ENCODE assay signal across 8 mouse cellular contexts in the genomic region with DNA sequence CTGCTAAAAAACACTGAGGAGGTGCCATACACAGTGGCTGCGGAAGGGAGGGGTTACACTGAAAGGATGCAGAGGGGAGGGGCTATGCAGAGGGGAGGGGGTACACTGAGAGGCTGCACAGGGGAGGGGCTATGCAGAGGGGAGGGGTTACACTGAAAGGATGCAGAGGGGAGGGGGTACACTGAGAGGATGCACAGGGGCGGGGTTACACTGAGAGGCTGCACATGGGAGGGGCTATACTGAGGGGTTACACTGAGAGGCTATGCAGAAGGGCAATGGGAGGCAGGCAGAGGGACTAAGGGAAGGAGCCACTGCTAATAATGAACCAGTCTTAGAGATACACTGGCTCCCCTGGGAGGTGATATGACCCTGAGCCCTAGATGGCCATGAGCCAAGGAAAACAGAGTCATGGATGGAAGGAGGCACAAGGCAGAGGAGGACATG. TPM values are rescaled to one million over a fixed set of nuclear protein-coding genes. Genes with fewer than 3 reads are reported as not detected.
DNase-seq lines count a peak whose midpoint lies in the region; ATAC-seq lines count a peak whose summit lies in the region.

No protein-coding gene starts in this region.

- H3K27ac ChIP-seq in heart, embryonic 10.5 days: peak overlapping the region; percentile 81
- H3K27ac ChIP-seq in midbrain, embryonic 13.5 days: peak overlapping the region; percentile 80

- no peaks in the 10 kb centered on the region for H3K9me3 ChIP-seq in heart, embryonic 10.5 days
- H3K9me3 ChIP-seq in midbrain, embryonic 13.5 days: no peaks in the 10 kb centered on the region

- DNase-seq in heart, embryonic 10.5 days (ENCODE audit: low spot score): peak; percentile 89
- DNase-seq in heart, postnatal 10 days: no peak
- DNase-seq in embryo, embryonic 10 days (ENCODE audit: low spot score): peak; percentile 86
- peak; percentile 65 for DNase-seq in kidney, adult 18-20 months
- DNase-seq in left cerebral cortex, adult 11 months (ENCODE audit: low spot score): no peak
- no peak for DNase-seq in gastrocnemius, postnatal 10 days
- DNase-seq in heart, adult 9 months (ENCODE audit: low spot score in 2 of 2): no peak

- no peak overlapping the region for H3K9ac ChIP-seq in midbrain, embryonic 13.5 days (replicated peaks)

- H3K4me1 ChIP-seq in heart, embryonic 10.5 days: peaks cover 77% of the 10 kb centered on the region
- peaks cover 44% of the 10 kb centered on the region for H3K4me1 ChIP-seq in midbrain, embryonic 13.5 days (replicated peaks)

- 0 out of 2 replicates have a peak overlapping the region, but pooled peaks have one; percentile 41 for H3K4me2 ChIP-seq in midbrain, embryonic 13.5 days (replicated peaks)

- H3K27me3 ChIP-seq in heart, embryonic 10.5 days (ENCODE audit: insufficient read depth, poor library complexity, severe bottlenecking): no peaks in the 10 kb centered on the region
- H3K27me3 ChIP-seq in midbrain, embryonic 13.5 days: no peaks in the 10 kb centered on the region

- no peak overlapping the region for H3K4me3 ChIP-seq in heart, embryonic 10.5 days
- H3K4me3 ChIP-seq in midbrain, embryonic 13.5 days (replicated peaks): no peak overlapping the region

- peak; percentile 72 for ATAC-seq in midbrain, embryonic 13.5 days

- intact Hi-C loops in heart, postnatal 10 days (cut with DNase I): no loop called here

- H3K36me3 ChIP-seq in heart, embryonic 10.5 days: 0 out of 2 replicates have a peak, but pooled peaks cover 8% of the 10 kb centered on the region
- H3K36me3 ChIP-seq in midbrain, embryonic 13.5 days: no peaks in the 10 kb centered on the region

- WGBS in heart, embryonic 10.5 days: 23% methylated on average over 2 of the region's 2 CpGs
- WGBS in midbrain, embryonic 13.5 days: 17% methylated on average over 2 of the region's 2 CpGs

RNA-seq across cellular contexts. Expression of a gene that starts 14.1 kb away (rescaled TPM):
- polyA plus RNA-seq in heart, embryonic 10.5 days (2016; fragmentation: Nextera tagmentation; extraction: Ambion mirVana): 232 and 318 TPM in 2 replicates
- total RNA-seq in heart, postnatal 10 days (2021): 10 to 100 TPM; 49.9 to 53.2 TPM
- 32.8 and 39.6 TPM in 2 replicates for polyA plus RNA-seq in midbrain, embryonic 13.5 days (2015; fragmentation: Nextera tagmentation; extraction: Ambion mirVana)
- 10 to 100 TPM; 34.6 to 45.0 TPM for total RNA-seq in gastrocnemius, postnatal 10 days (2021)

Comparison
In these comparisons a context has a peak if more than half of its experiments do, and no peak if none do; other contexts are left out.
1. DNase-seq: peak in heart, embryonic 10.5 days (single experiment), embryo, embryonic 10 days (single experiment) and kidney, adult 18-20 months (single experiment); none in heart, postnatal 10 days (0 of 2), left cerebral cortex, adult 11 months (single experiment), gastrocnemius, postnatal 10 days (single experiment) and heart, adult 9 months (0 of 2).